Mouse (Mus musculus) stomach, postnatal 0 days (tissue): ENCODE measurements around the gene Enkur.

ENCODE experiments used
- CTCF ChIP-seq: IDR thresholded peaks from 2 replicates; pipeline ENCODE4 v1.5.1; 2016; ENCODE audit warnings: antibody characterized with exemption, low read depth, mild to moderate bottlenecking, moderate library complexity
- EP300 ChIP-seq: optimal IDR thresholded peaks from 2 replicates; pipeline ENCODE3; 2016; ENCODE audit warnings: antibody characterized with exemption

- TF ChIP-seq CTCF, result peak; percentile 84
- TF ChIP-seq EP300, result no peak
These were observed 17.6 kb downstream of the Enkur start for GRCm38 (mm10) chr2:21187576-21187975.
